Mouse (Mus musculus): Measurements from ENCODE around the gene Nipal1. TPM values are rescaled to one million over a fixed set of nuclear protein-coding genes. Genes with fewer than 3 reads are reported as not detected.

Nipal1 gene
- polyA plus RNA-seq (2012; rRNA removed) = 1.2 and 1.7 TPM in 2 replicates
- 8.9 and 10.0 TPM in 2 replicates for polyA plus RNA-seq (2014; fragmentation: Nextera tagmentation; extraction: Ambion mirVana)

DNA sequence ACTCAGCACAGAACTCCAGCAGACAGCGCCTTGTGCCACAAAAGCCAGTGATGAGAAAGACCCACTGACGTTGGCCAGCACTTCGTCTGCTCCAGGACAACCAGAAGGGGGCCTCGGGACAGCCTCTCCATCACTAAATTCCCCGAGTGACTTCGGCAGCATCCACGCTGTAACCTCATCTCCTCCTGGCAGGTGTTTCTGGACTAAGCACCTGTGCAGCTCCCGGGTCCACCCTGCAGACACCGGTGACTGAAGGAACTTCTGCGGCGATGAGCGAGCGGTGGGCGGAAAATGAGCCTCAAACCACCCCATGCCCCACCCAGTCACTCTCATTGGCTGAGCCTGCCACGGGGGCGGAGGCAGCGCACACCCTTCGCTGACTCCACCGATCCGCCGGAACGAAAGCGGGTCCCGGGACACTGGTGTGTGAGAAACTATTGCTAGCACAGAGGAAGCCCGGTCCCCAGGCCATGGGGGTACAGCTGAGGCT, at the start of gene Nipal1:
Gene Nipal1 (plus strand): TSS at position 378 of the 490 bp plus-strand sequence.
- DNase-seq (ENCODE audit: low read depth in 3 of 3, low spot score in 3 of 3) (peak; percentile 35 to 47 (median 47)), ATAC-seq (ENCODE audit: insufficient read depth) (peak; percentile 84)
- peaks cover 0 to 2% of the 10 kb centered on the region in 2 experiments; a peak in 1 of 4 replicates for H3K4me1 ChIP-seq (replicated peaks; ENCODE audit: control insufficient read depth in 2 of 2, insufficient read depth in 2 of 2, low read length in 1 of 2)
- peak within 1 kb of the TSS; percentile 44 to 55 for H3K4me3 ChIP-seq (ENCODE audit: insufficient read depth in 1 of 2, low read depth in 2 of 2, low read length in 2 of 2)
- no peak within 1 kb of the TSS for H3K27ac ChIP-seq
- WGBS (ENCODE audit: insufficient replicate concordance) = 1% methylated on average over 25 of the region's 25 CpGs
- no peaks in the 10 kb centered on the region for H3K9me3 ChIP-seq (ENCODE audit: control insufficient read depth, low read length)
- H3K36me3 ChIP-seq (replicated peaks; ENCODE audit: control insufficient read depth, insufficient read depth, low read depth) = no peaks in the 10 kb centered on the region
- H3K27me3 ChIP-seq (ENCODE audit: control insufficient read depth, insufficient read depth, low read length) = peaks cover 2% of the 10 kb centered on the region; the same call in 1 of the 2 replicates
- no peak for TF ChIP-seq EP300 (IDR thresholded peaks at IDR 0.05; ENCODE audit: low read depth)
- TF ChIP-seq CTCF (IDR thresholded peaks at IDR 0.05; ENCODE audit: low read depth) = no peak; the same call in 1 of the 2 replicates
- 0 out of 2 replicates have a peak within 1 kb of the TSS, but pooled peaks have one; percentile 11 for H3K9ac ChIP-seq (replicated peaks)
- peak within 1 kb of the TSS; percentile 60 for H3K4me2 ChIP-seq (ENCODE audit: low read depth)

DNA sequence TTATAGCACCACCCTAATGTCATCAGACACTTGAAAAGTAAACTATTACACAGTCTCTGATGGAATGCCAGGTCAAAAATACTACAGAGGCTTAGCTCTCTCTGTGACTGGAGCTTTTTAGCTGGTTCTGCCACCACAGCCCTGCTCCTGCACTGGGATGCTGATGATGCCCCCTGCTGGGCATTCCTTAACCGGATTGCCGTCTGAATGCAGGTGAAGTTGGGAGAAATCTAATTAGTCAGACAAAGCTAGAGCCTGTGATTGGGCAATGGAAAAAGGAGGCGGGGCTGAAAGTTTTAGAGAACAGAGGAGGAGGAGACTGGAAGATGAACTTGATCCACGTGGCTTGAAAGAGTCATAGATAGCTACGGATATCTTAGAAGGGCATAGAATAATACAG, 46.6 kb upstream of the Nipal1 start:
- no peak overlapping the region for H3K4me2 ChIP-seq (ENCODE audit: low read depth)
- no peak overlapping the region for H3K4me3 ChIP-seq (ENCODE audit: insufficient read depth in 1 of 2, low read depth in 2 of 2, low read length in 2 of 2)
- WGBS (ENCODE audit: insufficient replicate concordance) = 12% methylated on average over 5 of the region's 5 CpGs
- no peaks in the 10 kb centered on the region for H3K36me3 ChIP-seq (replicated peaks; ENCODE audit: control insufficient read depth, insufficient read depth, low read depth)
- H3K27me3 ChIP-seq (ENCODE audit: control insufficient read depth, insufficient read depth, low read length) = no peaks in the 10 kb centered on the region
- H3K27ac ChIP-seq = no peak overlapping the region
- DNase-seq (ENCODE audit: low read depth in 3 of 3, low spot score in 3 of 3) (peak; percentile 5 to 20 (median 16)), ATAC-seq (ENCODE audit: insufficient read depth) (no peak)
- TF ChIP-seq EP300 (IDR thresholded peaks at IDR 0.05; ENCODE audit: low read depth) (no peak), CTCF (IDR thresholded peaks at IDR 0.05; ENCODE audit: low read depth) (peak; percentile 64)
- no peaks in the 10 kb centered on the region for H3K9me3 ChIP-seq (ENCODE audit: control insufficient read depth, low read length)
- H3K9ac ChIP-seq (replicated peaks) = no peak overlapping the region
- H3K4me1 ChIP-seq (replicated peaks; ENCODE audit: control insufficient read depth in 2 of 2, insufficient read depth in 2 of 2, low read length in 1 of 2) = no peaks in the 10 kb centered on the region

DNA sequence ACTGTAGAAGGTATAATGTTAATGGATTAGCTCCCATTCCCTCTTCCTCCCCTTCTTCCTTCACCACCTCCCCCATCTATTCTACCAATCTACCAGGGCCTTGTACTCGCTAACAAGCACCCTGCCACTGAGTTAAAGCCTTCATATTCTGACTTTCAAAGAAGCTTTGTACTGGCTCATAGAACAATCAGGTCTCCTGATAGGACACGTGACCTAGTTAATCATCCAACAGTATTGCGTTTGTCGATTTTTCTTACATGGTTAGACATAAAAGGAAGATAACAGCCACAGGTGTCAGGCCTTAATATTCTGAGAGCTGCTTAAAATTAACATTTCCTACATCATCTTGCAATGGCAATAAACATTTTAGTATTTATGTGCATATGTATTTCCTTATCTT, 44.5 kb upstream of the Nipal1 start:
- no peaks in the 10 kb centered on the region for H3K9me3 ChIP-seq (ENCODE audit: control insufficient read depth, low read length)
- DNase-seq (ENCODE audit: low read depth in 3 of 3, low spot score in 3 of 3) (no peak), ATAC-seq (ENCODE audit: insufficient read depth) (no peak)
- TF ChIP-seq CTCF (IDR thresholded peaks at IDR 0.05; ENCODE audit: low read depth) = no peak
- TF ChIP-seq EP300 (IDR thresholded peaks at IDR 0.05; ENCODE audit: low read depth) = no peak
- H3K27me3 ChIP-seq (ENCODE audit: control insufficient read depth, insufficient read depth, low read length) = no peaks in the 10 kb centered on the region
- no peaks in the 10 kb centered on the region for H3K4me1 ChIP-seq (replicated peaks; ENCODE audit: control insufficient read depth in 2 of 2, insufficient read depth in 2 of 2, low read length in 1 of 2)
- no peak overlapping the region for H3K9ac ChIP-seq (replicated peaks)
- no peaks in the 10 kb centered on the region for H3K36me3 ChIP-seq (replicated peaks; ENCODE audit: control insufficient read depth, insufficient read depth, low read depth)
- no peak overlapping the region for H3K4me3 ChIP-seq (ENCODE audit: insufficient read depth in 1 of 2, low read depth in 2 of 2, low read length in 2 of 2)
- WGBS (ENCODE audit: insufficient replicate concordance) = 72% methylated on average over 4 of the region's 4 CpGs
- H3K27ac ChIP-seq = no peak overlapping the region
- H3K4me2 ChIP-seq (ENCODE audit: low read depth) = no peak overlapping the region

DNA sequence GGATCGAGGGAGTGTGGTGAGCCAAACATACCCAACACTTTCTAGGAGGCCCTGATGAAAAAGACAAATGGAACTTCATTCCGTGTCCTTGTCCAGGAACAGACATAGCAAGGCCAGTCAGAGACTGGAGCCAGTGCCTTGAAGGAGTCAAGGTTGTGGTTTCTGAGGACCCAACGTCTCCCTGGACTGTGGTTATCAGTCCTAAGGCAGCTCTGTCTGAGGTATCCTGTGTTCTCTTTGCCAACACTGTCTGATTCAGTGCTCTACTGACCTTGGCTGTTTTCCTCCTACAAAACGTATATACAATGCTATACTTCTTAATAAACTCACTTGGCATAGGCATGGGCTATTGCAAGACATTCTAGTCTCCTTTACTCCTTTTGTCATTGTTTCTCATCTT, 30.2 kb upstream of the Nipal1 start:
- WGBS (ENCODE audit: insufficient replicate concordance) = 32% methylated on average over 4 of the region's 4 CpGs
- ATAC-seq (ENCODE audit: insufficient read depth) = no peak

DNA sequence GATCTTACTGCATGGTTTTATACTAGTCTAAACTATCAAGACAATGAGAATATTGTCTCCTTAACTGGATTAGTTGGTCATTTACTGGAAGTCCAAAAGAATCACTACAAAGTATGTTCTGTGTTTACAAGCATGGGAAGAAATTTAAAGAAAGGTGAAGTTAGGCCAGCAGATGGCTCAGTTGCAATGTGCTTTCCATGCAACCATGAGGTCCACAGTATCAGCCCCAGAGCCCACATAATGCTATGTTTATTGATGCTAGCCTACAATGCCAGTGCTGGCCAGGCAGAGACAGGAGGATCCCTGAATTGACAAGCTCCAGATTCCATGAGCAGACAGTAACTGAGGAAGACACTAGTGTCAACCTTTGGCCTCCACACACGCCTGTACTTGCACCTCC, 26.6 kb upstream of the Nipal1 start:
- no peak overlapping the region for H3K4me2 ChIP-seq (ENCODE audit: low read depth)
- WGBS (ENCODE audit: insufficient replicate concordance) = 55% methylated on average over 1 of the region's 1 CpGs
- DNase-seq (ENCODE audit: low read depth in 3 of 3, low spot score in 3 of 3) = no peak

More for the DNA sequence above, 30.2 kb upstream of the Nipal1 start:
- Histone ChIP-seq H3K4me3 (ENCODE audit: insufficient read depth in 1 of 2, low read depth in 2 of 2, low read length in 2 of 2) (no peak overlapping the region), H3K4me1 (replicated peaks; ENCODE audit: control insufficient read depth in 2 of 2, insufficient read depth in 2 of 2, low read length in 1 of 2) (no peaks in the 10 kb centered on the region), H3K27me3 (ENCODE audit: control insufficient read depth, insufficient read depth, low read length) (no peaks in the 10 kb centered on the region), H3K9ac (replicated peaks) (no peak overlapping the region), H3K9me3 (ENCODE audit: control insufficient read depth, low read length) (no peaks in the 10 kb centered on the region), H3K27ac (no peak overlapping the region), H3K36me3 (replicated peaks; ENCODE audit: control insufficient read depth, insufficient read depth, low read depth) (no peaks in the 10 kb centered on the region), H3K4me2 (ENCODE audit: low read depth) (no peak overlapping the region)
- TF ChIP-seq CTCF (IDR thresholded peaks at IDR 0.05; ENCODE audit: low read depth) (no peak), EP300 (IDR thresholded peaks at IDR 0.05; ENCODE audit: low read depth) (no peak)
- no peak for DNase-seq (ENCODE audit: low read depth in 3 of 3, low spot score in 3 of 3)

More for the DNA sequence above, 26.6 kb upstream of the Nipal1 start:
- no peaks in the 10 kb centered on the region for H3K36me3 ChIP-seq (replicated peaks; ENCODE audit: control insufficient read depth, insufficient read depth, low read depth)
- ATAC-seq (ENCODE audit: insufficient read depth) = no peak
- TF ChIP-seq EP300 (IDR thresholded peaks at IDR 0.05; ENCODE audit: low read depth) (no peak), CTCF (IDR thresholded peaks at IDR 0.05; ENCODE audit: low read depth) (no peak)
- no peak overlapping the region for H3K9ac ChIP-seq (replicated peaks)
- no peaks in the 10 kb centered on the region for H3K4me1 ChIP-seq (replicated peaks; ENCODE audit: control insufficient read depth in 2 of 2, insufficient read depth in 2 of 2, low read length in 1 of 2)
- no peaks in the 10 kb centered on the region for H3K27me3 ChIP-seq (ENCODE audit: control insufficient read depth, insufficient read depth, low read length)
- H3K9me3 ChIP-seq (ENCODE audit: control insufficient read depth, low read length) = no peaks in the 10 kb centered on the region
- H3K4me3 ChIP-seq (ENCODE audit: insufficient read depth in 1 of 2, low read depth in 2 of 2, low read length in 2 of 2) = no peak overlapping the region
- H3K27ac ChIP-seq = no peak overlapping the region

Data from liver, embryonic 14.5 days (tissue).